Mouse (Mus musculus): ENCODE data around the gene Vsnl1. TPM values are rescaled to one million over a fixed set of nuclear protein-coding genes. Genes with fewer than 3 reads are reported as not detected.

Vsnl1 gene
- total and polyA plus RNA-seq, 3 experiments, result not detected

DNA sequence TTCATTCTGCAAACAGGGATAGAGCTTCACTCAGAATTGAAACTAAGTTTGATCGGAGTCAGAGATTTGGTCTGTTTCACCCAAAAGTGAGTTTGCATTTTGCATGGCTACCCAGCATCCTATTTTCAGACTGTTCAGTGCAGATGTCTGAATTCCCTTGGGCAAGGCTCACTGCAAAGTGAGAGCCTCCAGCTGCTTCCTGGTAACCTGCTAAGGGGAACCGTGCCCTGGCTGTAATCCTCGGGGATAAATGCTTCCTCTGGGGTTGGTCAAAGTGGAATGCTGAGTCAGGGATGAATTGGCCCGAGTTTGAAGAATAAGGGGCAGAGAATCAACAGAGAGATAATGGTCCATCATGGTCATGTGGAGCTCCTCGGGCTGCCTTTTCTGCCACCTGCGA, 71.5 kb downstream of the Vsnl1 start:
- Histone ChIP-seq H3K27me3 (ENCODE audit: control insufficient read depth in 1 of 2, insufficient read depth in 2 of 2, low read length in 2 of 2) (no peaks in the 10 kb centered on the region), H3K9ac (ENCODE audit: control insufficient read depth, low read depth, low read length, poor library complexity, severe bottlenecking) (no peak overlapping the region), H3K4me1 (ENCODE audit: control insufficient read depth in 1 of 2, insufficient read depth in 2 of 2, low read length in 2 of 2) (no peaks in the 10 kb centered on the region), H3K9me3 (replicated peaks; ENCODE audit: insufficient read depth, low read length) (no peaks in the 10 kb centered on the region), H3K36me3 (ENCODE audit: control insufficient read depth in 1 of 2, insufficient read depth in 2 of 2, low read length in 2 of 2) (no peaks in the 10 kb centered on the region), H3K79me2 (ENCODE audit: control insufficient read depth, insufficient read depth, low read length, poor library complexity) (no peaks in the 10 kb centered on the region), H3K27ac (ENCODE audit: control insufficient read depth, low read depth, low read length) (no peak overlapping the region), H3K4me3 (ENCODE audit: control insufficient read depth in 1 of 2, insufficient read depth in 1 of 2, low read depth in 2 of 2, low read length in 2 of 2) (no peak overlapping the region)
- TF ChIP-seq CHD1 (IDR thresholded peaks at IDR 0.05; ENCODE audit: low read depth, low read length), result no peak
- no peak for TF ChIP-seq NRF1 (IDR thresholded peaks at IDR 0.05; ENCODE audit: insufficient read depth, low read depth, low read length, poor library complexity, severe bottlenecking)
- DNase-seq (ENCODE audit: low read depth, low spot score), result no peak

DNA sequence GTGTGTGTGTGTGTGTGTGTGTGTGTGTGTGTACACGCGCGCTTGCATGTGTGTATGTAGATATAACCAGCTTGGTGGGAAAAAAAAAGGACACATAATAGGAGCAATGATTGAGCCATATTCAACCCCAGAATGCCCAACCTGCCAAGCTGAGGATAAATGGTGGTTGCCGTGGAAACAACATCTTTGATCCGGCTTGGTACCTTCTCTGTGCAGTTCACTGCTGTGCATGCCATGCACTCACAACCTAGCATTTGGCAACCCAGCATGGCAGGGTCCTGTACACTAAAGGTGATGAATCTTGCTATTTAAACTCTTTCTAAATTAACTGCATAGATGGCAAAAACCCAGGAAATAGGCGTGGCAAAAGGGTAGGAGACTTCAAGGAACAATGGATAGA, 74.0 kb downstream of the Vsnl1 start:
- H3K79me2 ChIP-seq (ENCODE audit: control insufficient read depth, insufficient read depth, low read length, poor library complexity), result no peaks in the 10 kb centered on the region
- H3K27me3 ChIP-seq (ENCODE audit: control insufficient read depth in 1 of 2, insufficient read depth in 2 of 2, low read length in 2 of 2), result no peaks in the 10 kb centered on the region; a peak in 2 of 4 replicates
- H3K4me3 ChIP-seq (ENCODE audit: control insufficient read depth in 1 of 2, insufficient read depth in 1 of 2, low read depth in 2 of 2, low read length in 2 of 2), result no peak overlapping the region
- no peak overlapping the region for H3K27ac ChIP-seq (ENCODE audit: control insufficient read depth, low read depth, low read length)
- no peaks in the 10 kb centered on the region for H3K4me1 ChIP-seq (ENCODE audit: control insufficient read depth in 1 of 2, insufficient read depth in 2 of 2, low read length in 2 of 2)
- no peaks in the 10 kb centered on the region for H3K9me3 ChIP-seq (replicated peaks; ENCODE audit: insufficient read depth, low read length)
- H3K36me3 ChIP-seq (ENCODE audit: control insufficient read depth in 1 of 2, insufficient read depth in 2 of 2, low read length in 2 of 2), result no peaks in the 10 kb centered on the region
- H3K9ac ChIP-seq (ENCODE audit: control insufficient read depth, low read depth, low read length, poor library complexity, severe bottlenecking), result no peak overlapping the region
- no peak for TF ChIP-seq TAL1 (IDR thresholded peaks at IDR 0.05; ENCODE audit: low read length)
- TF ChIP-seq MAFK (IDR thresholded peaks at IDR 0.05; ENCODE audit: borderline replicate concordance, low read depth, low read length), result no peak
- TF ChIP-seq POLR2A (IDR thresholded peaks at IDR 0.05; ENCODE audit: control insufficient read depth in 1 of 2, insufficient read depth in 1 of 2, low read depth in 1 of 2, low read length in 2 of 2, poor library complexity in 1 of 2), result no peak
- TF ChIP-seq MYB (IDR thresholded peaks at IDR 0.05; ENCODE audit: low read depth, low read length), result no peak
- no peak for TF ChIP-seq ELF1 (IDR thresholded peaks at IDR 0.05; ENCODE audit: low read depth, low read length)
- TF ChIP-seq CTCF (IDR thresholded peaks at IDR 0.05 in 2 of 3, conservative IDR thresholded peaks at IDR 0.05 in 1 of 3; ENCODE audit: control insufficient read depth in 1 of 3, insufficient read depth in 1 of 3, low read depth in 2 of 3, low read length in 3 of 3, poor library complexity in 1 of 3, severe bottlenecking in 1 of 3), result no peak
- no peak for TF ChIP-seq BHLHE40 (IDR thresholded peaks at IDR 0.05; ENCODE audit: borderline replicate concordance, low read depth, low read length)
- no peak for TF ChIP-seq MAZ (IDR thresholded peaks at IDR 0.05; ENCODE audit: low read depth, low read length)
- TF ChIP-seq ZKSCAN1 (IDR thresholded peaks at IDR 0.05; ENCODE audit: low read depth, low read length), result no peak
- no peak for TF ChIP-seq GABPA (IDR thresholded peaks at IDR 0.05; ENCODE audit: low read depth, low read length)
- TF ChIP-seq MXI1 (IDR thresholded peaks at IDR 0.05; ENCODE audit: low read depth, low read length), result no peak
- no peak for TF ChIP-seq USF2 (IDR thresholded peaks at IDR 0.05; ENCODE audit: borderline replicate concordance in 1 of 2, insufficient read depth in 1 of 2, low read depth in 1 of 2, low read length in 2 of 2)
- TF ChIP-seq JUND (IDR thresholded peaks at IDR 0.05; ENCODE audit: low read depth, low read length), result no peak
- TF ChIP-seq CHD2 (IDR thresholded peaks at IDR 0.05; ENCODE audit: low read length), result no peak
- DNase-seq (ENCODE audit: low read depth, low spot score), result no peak
